Mouse (Mus musculus): ENCODE results near the gene Sos2. TPM values are rescaled to one million over a fixed set of nuclear protein-coding genes. Genes with fewer than 3 reads are reported as not detected.

Gene Sos2
- total and polyA plus RNA-seq, 3 experiments = 9.8 to 17.8 TPM; not detected in 1

GRCm38 (mm10) chr12:69545456-69546178, 136.0 kb downstream of the Sos2 start:
- Histone ChIP-seq H3K9ac (ENCODE audit: control insufficient read depth, low read depth, low read length, poor library complexity, severe bottlenecking) (no peak overlapping the region), H3K4me3 (ENCODE audit: control insufficient read depth in 1 of 2, insufficient read depth in 1 of 2, low read depth in 2 of 2, low read length in 2 of 2) (no peak overlapping the region), H3K4me1 (ENCODE audit: control insufficient read depth in 1 of 2, insufficient read depth in 2 of 2, low read length in 2 of 2) (peaks cover 7 to 21% of the 10 kb centered on the region in 2 experiments), H3K9me3 (replicated peaks; ENCODE audit: insufficient read depth, low read length) (no peaks in the 10 kb centered on the region), H3K36me3 (ENCODE audit: control insufficient read depth in 1 of 2, insufficient read depth in 2 of 2, low read length in 2 of 2) (peaks cover 0 to 16% of the 10 kb centered on the region in 2 experiments; a peak in 2 of 4 replicates), H3K27me3 (ENCODE audit: control insufficient read depth in 1 of 2, insufficient read depth in 2 of 2, low read length in 2 of 2) (no peaks in the 10 kb centered on the region), H3K79me2 (ENCODE audit: control insufficient read depth, insufficient read depth, low read length, poor library complexity) (no peaks in the 10 kb centered on the region), H3K27ac (ENCODE audit: control insufficient read depth, low read depth, low read length) (no peak overlapping the region)
- no peak for DNase-seq (ENCODE audit: low read depth, low spot score)
- TF ChIP-seq CHD2 (IDR thresholded peaks at IDR 0.05; ENCODE audit: low read length) = no peak
- no peak for TF ChIP-seq POLR2AphosphoS2 (IDR thresholded peaks at IDR 0.05; ENCODE audit: low read length)
- no peak for TF ChIP-seq JUND (IDR thresholded peaks at IDR 0.05; ENCODE audit: low read depth, low read length)
- no peak for TF ChIP-seq TAL1 (IDR thresholded peaks at IDR 0.05; ENCODE audit: low read length)
- TF ChIP-seq MEF2A (IDR thresholded peaks at IDR 0.05; ENCODE audit: extremely low read depth, insufficient replicate concordance, low read depth, low read length, poor library complexity, severe bottlenecking) = no peak
- no peak for TF ChIP-seq ETS1 (IDR thresholded peaks at IDR 0.05; ENCODE audit: low read depth, low read length)
- TF ChIP-seq ZMIZ1 (IDR thresholded peaks at IDR 0.05; ENCODE audit: low read depth, low read length) = no peak
- no peak for TF ChIP-seq USF2 (IDR thresholded peaks at IDR 0.05; ENCODE audit: borderline replicate concordance in 1 of 2, insufficient read depth in 1 of 2, low read depth in 1 of 2, low read length in 2 of 2)
- no peak for TF ChIP-seq EP300 (IDR thresholded peaks at IDR 0.05; ENCODE audit: low read depth in 1 of 2, low read length in 2 of 2)
- TF ChIP-seq USF1 (IDR thresholded peaks at IDR 0.05; ENCODE audit: low read depth, low read length) = no peak
- TF ChIP-seq MYB (IDR thresholded peaks at IDR 0.05; ENCODE audit: low read depth, low read length) = no peak
- no peak for TF ChIP-seq ZNF384 (IDR thresholded peaks at IDR 0.05; ENCODE audit: low read depth, low read length)
- TF ChIP-seq CTCF (IDR thresholded peaks at IDR 0.05 in 2 of 3, conservative IDR thresholded peaks at IDR 0.05 in 1 of 3; ENCODE audit: control insufficient read depth in 1 of 3, insufficient read depth in 1 of 3, low read depth in 2 of 3, low read length in 3 of 3, poor library complexity in 1 of 3, severe bottlenecking in 1 of 3) = no peak
- no peak for TF ChIP-seq NELFE (IDR thresholded peaks at IDR 0.05; ENCODE audit: low read depth, low read length)

- H3K9ac ChIP-seq (ENCODE audit: control insufficient read depth, low read depth, low read length, poor library complexity, severe bottlenecking) = no peak overlapping the region
- H3K27ac ChIP-seq (ENCODE audit: control insufficient read depth, low read depth, low read length) = no peak overlapping the region
- H3K4me3 ChIP-seq (ENCODE audit: control insufficient read depth in 1 of 2, insufficient read depth in 1 of 2, low read depth in 2 of 2, low read length in 2 of 2) = no peak overlapping the region
- no peaks in the 10 kb centered on the region for H3K9me3 ChIP-seq (replicated peaks; ENCODE audit: insufficient read depth, low read length)
- H3K27me3 ChIP-seq (ENCODE audit: control insufficient read depth in 1 of 2, insufficient read depth in 2 of 2, low read length in 2 of 2) = no peaks in the 10 kb centered on the region
- TF ChIP-seq E2F4 (IDR thresholded peaks at IDR 0.05; ENCODE audit: borderline replicate concordance, low read depth, low read length) (no peak), NELFE (IDR thresholded peaks at IDR 0.05; ENCODE audit: low read depth, low read length) (no peak), ZKSCAN1 (IDR thresholded peaks at IDR 0.05; ENCODE audit: low read depth, low read length) (no peak), NRF1 (IDR thresholded peaks at IDR 0.05; ENCODE audit: insufficient read depth, low read depth, low read length, poor library complexity, severe bottlenecking) (no peak), GABPA (IDR thresholded peaks at IDR 0.05; ENCODE audit: low read depth, low read length) (no peak), POLR2A (IDR thresholded peaks at IDR 0.05; ENCODE audit: control insufficient read depth in 1 of 2, insufficient read depth in 1 of 2, low read depth in 1 of 2, low read length in 2 of 2, poor library complexity in 1 of 2) (no peak), USF2 (IDR thresholded peaks at IDR 0.05; ENCODE audit: borderline replicate concordance in 1 of 2, insufficient read depth in 1 of 2, low read depth in 1 of 2, low read length in 2 of 2) (no peak), BHLHE40 (IDR thresholded peaks at IDR 0.05; ENCODE audit: borderline replicate concordance, low read depth, low read length) (no peak), SIN3A (IDR thresholded peaks at IDR 0.05; ENCODE audit: low read length) (no peak), ZC3H11A (IDR thresholded peaks at IDR 0.05; ENCODE audit: low read depth, low read length) (no peak), HCFC1 (IDR thresholded peaks at IDR 0.05; ENCODE audit: low read depth, low read length) (no peak), RCOR1 (IDR thresholded peaks at IDR 0.05; ENCODE audit: low read depth, low read length) (no peak), MYB (IDR thresholded peaks at IDR 0.05; ENCODE audit: low read depth, low read length) (no peak), RAD21 (IDR thresholded peaks at IDR 0.05; ENCODE audit: low read depth, low read length) (no peak)
- no peaks in the 10 kb centered on the region for H3K79me2 ChIP-seq (ENCODE audit: control insufficient read depth, insufficient read depth, low read length, poor library complexity)
- H3K36me3 ChIP-seq (ENCODE audit: control insufficient read depth in 1 of 2, insufficient read depth in 2 of 2, low read length in 2 of 2) = peaks cover 0 to 21% of the 10 kb centered on the region in 2 experiments; a peak in 2 of 4 replicates
- peaks cover 9 to 27% of the 10 kb centered on the region in 2 experiments for H3K4me1 ChIP-seq (ENCODE audit: control insufficient read depth in 1 of 2, insufficient read depth in 2 of 2, low read length in 2 of 2)
- no peak for DNase-seq (ENCODE audit: low read depth, low spot score)
These were observed 136.7 kb downstream of the Sos2 start for GRCm38 (mm10) chr12:69544994-69545393.
